Mouse (Mus musculus) heart, embryonic 15.5 days (tissue): ENCODE data around the gene Rubcnl. TPM values are rescaled to one million over a fixed set of nuclear protein-coding genes. Genes with fewer than 3 reads are reported as not detected.

Experiments
- ATAC-seq: fragments of 200-750 bp; cut with Nextera tagmentation; replicated peaks from 2 replicates; pipeline ENCODE4 v1.8.0; 2017; ENCODE audit warnings: low read depth, moderate TSS enrichment; ENCODE audit not compliant: insufficient number of reproducible peaks, insufficient read depth, low FRiP score
- H3K27ac ChIP-seq: fragments of 300-500 bp; sonication (generic); 2 replicates; pipeline ENCODE4 v1.5.1; 2015; ENCODE audit warnings: mild to moderate bottlenecking, inconsistent platforms
- H3K27me3 ChIP-seq: fragments of 300-500 bp; sonication (generic); 2 replicates; pipeline ENCODE4 v1.6.1; 2015; ENCODE audit warnings: inconsistent platforms
- H3K36me3 ChIP-seq: fragments of 300-500 bp; sonication (generic); 2 replicates; pipeline ENCODE4 v1.6.1; 2015; ENCODE audit warnings: mild to moderate bottlenecking, inconsistent platforms
- H3K4me1 ChIP-seq: fragments of 300-500 bp; sonication (generic); replicated peaks from 2 replicates; pipeline ENCODE4 v1.6.1; 2015; ENCODE audit warnings: inconsistent platforms
- H3K4me2 ChIP-seq: fragments of 300-500 bp; sonication (generic); 2 replicates; pipeline ENCODE4 v1.6.1; 2015; ENCODE audit warnings: inconsistent platforms, mild to moderate bottlenecking, moderate library complexity
- H3K4me3 ChIP-seq: fragments of 300-500 bp; sonication (generic); 2 replicates; pipeline ENCODE4 v1.5.1; 2015; ENCODE audit warnings: mild to moderate bottlenecking, inconsistent platforms
- H3K9ac ChIP-seq: fragments of 300-500 bp; sonication (generic); 2 replicates; pipeline ENCODE4 v1.6.1; 2015; ENCODE audit warnings: mild to moderate bottlenecking, inconsistent platforms
- H3K9me3 ChIP-seq: fragments of 300-500 bp; sonication (generic); replicated peaks from 2 replicates; pipeline ENCODE4 v1.6.1; 2016; ENCODE audit warnings: inconsistent platforms
- WGBS: fragments of 180-500 bp; shearing (Covaris S2); methylation state at CpG from one replicate; pipeline ENCODE4 v1.1.7; 2015; ENCODE audit warnings: mixed read lengths; 5-methylcytosine and 5-hydroxymethylcytosine counted together
- polyA plus RNA-seq: library from polyadenylated mRNA; unstranded; fragments of >200 nt; fragmentation: Nextera tagmentation; extraction: Ambion mirVana; gene quantifications from 2 replicates; pipeline ENCODE4 v1.2.1, GENCODE M21; 2015

Gene Rubcnl
- polyA plus RNA-seq, 1 experiment from 2014 or later: 1.8 TPM

GRCm38 (mm10) chr14:75075299-75076180, 59.7 kb downstream of the Rubcnl start:
- Histone ChIP-seq H3K4me2 (no peak overlapping the region), H3K4me1 (peaks cover 2% of the 10 kb centered on the region; the same call in 1 of the 2 replicates), H3K36me3 (no peaks in the 10 kb centered on the region), H3K27me3 (no peaks in the 10 kb centered on the region), H3K4me3 (no peak overlapping the region), H3K27ac (no peak overlapping the region), H3K9ac (no peak overlapping the region), H3K9me3 (no peaks in the 10 kb centered on the region)
- ATAC-seq: no peak
- WGBS: 73% methylated on average over 10 of the region's 10 CpGs

- H3K9ac ChIP-seq: no peak overlapping the region
- H3K4me3 ChIP-seq: no peak overlapping the region
- no peak for ATAC-seq
- H3K4me2 ChIP-seq: no peak overlapping the region
- H3K36me3 ChIP-seq: no peaks in the 10 kb centered on the region
- H3K9me3 ChIP-seq: no peaks in the 10 kb centered on the region
- H3K27me3 ChIP-seq: no peaks in the 10 kb centered on the region
- H3K27ac ChIP-seq: no peak overlapping the region
- H3K4me1 ChIP-seq: no peaks in the 10 kb centered on the region
- 49% methylated on average over 6 of the region's 6 CpGs for WGBS
These were observed 62.1 kb downstream of the Rubcnl start for GRCm38 (mm10) chr14:75077946-75078345.

Other genes with a start within 250 kb of the Rubcnl start
- 10.9 and 12.6 TPM in 2 replicates for gene Lrch1, start 68.2 kb upstream of the Rubcnl start, polyA plus RNA-seq
- gene Lrrc63, start 114.9 kb downstream of the Rubcnl start, polyA plus RNA-seq: not detected in 2 replicates
- 20.6 and 42.9 TPM in 2 replicates for gene Lcp1, start 115.1 kb downstream of the Rubcnl start, polyA plus RNA-seq
- gene Cpb2, start 226.3 kb downstream of the Rubcnl start, polyA plus RNA-seq: 0.11 and 0.80 TPM in 2 replicates